Mouse (Mus musculus) right cerebral cortex, postnatal 14 days (tissue): ENCODE measurements around the gene 4930564D02Rik.

Experiments used
- DNase-seq: peaks from one replicate; pipeline ENCODE4 v3.0.0; 2022

Gene 4930564D02Rik

GRCm38 (mm10) chr3:105066544-105066943 is at the start of gene 4930564D02Rik:
Gene 4930564D02Rik (plus strand): TSS chr3:105066844.
- DNase-seq: no peak

- DNase-seq: no peak
Measured at GRCm38 (mm10) chr3:105017314-105017713, 49.3 kb upstream of the 4930564D02Rik start.

DNA sequence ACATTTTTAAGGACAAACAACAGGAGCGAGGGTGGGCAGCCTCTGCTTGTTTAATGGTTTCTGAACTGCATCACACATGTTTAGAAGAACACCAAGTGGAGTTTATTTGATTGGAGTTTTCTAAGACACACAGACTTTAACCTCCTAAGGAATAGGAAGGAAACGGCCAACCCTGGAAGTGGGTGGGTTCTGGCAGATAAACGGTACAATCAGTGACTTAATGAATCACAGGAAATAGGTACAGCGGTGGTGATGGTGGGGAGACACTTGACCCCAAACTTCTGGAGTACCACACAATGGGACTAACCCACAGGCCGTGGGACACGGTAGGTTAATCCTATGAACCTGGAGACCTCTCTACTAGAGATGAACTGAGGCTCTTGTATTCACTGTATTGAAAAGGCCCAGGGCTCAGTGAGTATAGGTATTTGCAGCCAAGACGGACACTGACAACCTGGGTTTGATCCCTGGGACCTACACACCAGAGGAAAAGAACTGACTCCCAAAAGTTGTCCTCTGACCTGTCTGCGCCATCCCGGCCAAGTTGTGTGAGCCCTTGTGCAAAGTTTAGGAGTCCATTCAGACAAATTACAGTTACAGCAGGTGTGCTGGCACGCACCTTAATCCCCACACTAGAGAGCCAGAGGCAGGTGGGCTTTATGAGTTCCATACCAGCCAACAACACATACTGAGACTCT is 48.4 kb upstream of the 4930564D02Rik start:
- DNase-seq: no peak

- DNase-seq: no peak
Measured at GRCm38 (mm10) chr3:105018783-105019105, 47.9 kb upstream of the 4930564D02Rik start.

DNA sequence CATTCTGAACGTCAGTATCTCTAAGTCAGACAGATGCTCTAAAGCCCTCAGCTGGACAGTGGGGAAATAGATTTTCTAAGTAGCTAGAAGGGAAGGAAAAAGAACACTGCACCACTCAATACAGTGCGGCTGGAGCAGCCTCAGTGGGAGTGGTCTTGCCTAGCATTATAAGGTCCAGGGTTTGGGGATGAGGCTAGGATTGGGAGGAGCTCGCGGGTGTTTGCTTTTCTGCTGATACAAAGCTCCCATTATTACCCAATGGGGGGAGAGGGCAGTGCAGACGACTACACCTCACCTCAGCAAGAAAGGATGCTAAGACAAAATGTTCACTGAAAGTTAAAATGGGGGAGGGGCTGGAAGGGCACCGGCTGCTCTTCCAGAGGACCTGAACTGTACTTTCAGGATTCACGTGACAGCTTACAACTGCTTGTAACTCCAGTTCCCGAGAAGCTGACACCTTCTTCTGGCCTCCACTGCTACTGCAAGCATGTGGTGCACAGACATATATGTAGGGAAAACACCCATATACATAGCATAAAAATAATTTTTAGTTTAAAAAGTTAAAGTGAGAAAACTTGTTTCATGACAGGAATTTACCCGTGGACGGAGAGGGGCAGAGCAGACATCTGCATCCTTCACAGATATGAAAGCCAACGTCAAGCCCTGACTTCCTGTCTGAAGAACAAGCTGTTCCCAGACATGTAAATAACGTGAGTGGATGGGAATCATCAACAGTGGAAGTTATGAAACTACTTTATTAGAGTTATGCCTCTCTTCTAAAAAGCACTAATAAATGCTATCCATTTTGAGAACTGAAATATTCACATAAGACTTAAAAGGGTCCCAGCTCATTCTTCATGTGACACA is 46.6 kb upstream of the 4930564D02Rik start:
- DNase-seq: no peak

DNA sequence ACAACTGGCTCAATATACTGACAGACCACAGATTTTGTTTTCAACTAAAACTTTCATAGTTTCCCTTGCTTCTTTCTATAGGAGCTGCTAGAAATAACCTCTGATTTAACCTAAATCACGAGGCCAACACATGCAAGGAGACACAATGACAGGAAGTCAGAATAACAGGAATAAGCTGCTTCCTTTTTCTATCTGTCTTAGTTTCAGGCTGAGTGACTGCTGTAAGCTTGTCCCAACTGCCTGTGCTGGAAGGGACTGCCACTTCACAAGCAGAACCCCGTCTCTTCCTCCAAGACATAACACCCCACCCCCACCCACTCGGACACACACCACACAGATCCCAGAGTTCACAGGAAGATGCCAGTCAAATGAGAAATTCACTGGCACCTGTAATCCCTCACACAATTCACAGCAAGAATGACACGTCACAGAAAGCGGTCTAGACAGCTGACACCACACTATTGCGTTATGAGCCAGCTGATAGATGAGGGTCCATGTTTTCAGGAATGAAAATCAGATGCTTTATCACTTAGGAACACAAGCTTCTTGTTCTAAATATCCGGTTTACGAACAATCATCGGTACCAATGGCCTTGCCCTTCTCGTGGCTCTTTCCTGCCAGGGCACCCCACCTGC is 43.2 kb upstream of the 4930564D02Rik start:
- no peak for DNase-seq

GRCm38 (mm10) chr3:105036281-105036847 is 30.3 kb upstream of the 4930564D02Rik start:
- no peak for DNase-seq

- DNase-seq: no peak
Measured at GRCm38 (mm10) chr3:105037240-105037770, 29.3 kb upstream of the 4930564D02Rik start.

DNA sequence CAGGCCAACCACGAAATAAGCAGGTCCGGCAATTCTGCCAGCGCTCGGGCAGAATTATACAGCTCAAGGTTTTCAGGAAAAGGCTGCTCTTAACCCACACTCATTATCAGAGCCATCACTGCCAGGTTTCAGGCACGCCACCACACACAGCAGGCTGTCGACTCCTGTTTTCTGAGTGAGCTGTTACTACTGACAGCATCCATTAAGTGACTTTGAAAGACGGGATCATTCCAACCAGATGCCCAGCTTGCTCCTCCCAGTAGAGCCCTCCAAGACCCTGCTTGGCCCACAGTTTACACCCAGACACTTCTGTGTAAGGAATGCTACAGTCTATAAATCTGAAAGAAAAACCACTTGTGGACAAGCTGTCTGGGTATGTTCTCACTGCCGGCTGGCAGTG is 26.6 kb upstream of the 4930564D02Rik start:
- DNase-seq: no peak

GRCm38 (mm10) chr3:105040983-105041625 is 25.5 kb upstream of the 4930564D02Rik start:
- no peak for DNase-seq

- no peak for DNase-seq
Measured at GRCm38 (mm10) chr3:105043746-105044145, 22.9 kb upstream of the 4930564D02Rik start.

- no peak for DNase-seq
Measured at GRCm38 (mm10) chr3:105046870-105047269, 19.8 kb upstream of the 4930564D02Rik start.

GRCm38 (mm10) chr3:105047616-105048015 is 19.0 kb upstream of the 4930564D02Rik start:
- DNase-seq: no peak

- DNase-seq: no peak
Measured at GRCm38 (mm10) chr3:105049848-105050247, 16.8 kb upstream of the 4930564D02Rik start.

DNA sequence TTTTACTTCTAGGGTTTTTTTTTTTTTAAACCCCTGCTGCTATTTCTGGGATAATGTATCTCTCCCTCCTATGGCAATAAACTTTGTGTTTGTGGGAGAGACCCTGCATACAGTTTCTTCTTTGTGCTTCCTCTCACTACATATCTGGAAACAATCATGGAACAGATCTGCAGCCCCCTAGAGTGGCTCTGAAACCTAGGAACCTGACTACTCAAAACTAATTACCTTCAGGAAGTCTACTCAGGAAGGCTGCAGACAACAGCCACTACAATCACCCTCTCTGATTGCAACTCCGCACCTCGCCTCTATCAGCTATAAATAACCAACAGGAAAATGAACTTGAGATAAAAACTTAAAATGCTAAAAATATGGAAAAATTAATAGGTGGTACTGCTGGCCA is 15.5 kb upstream of the 4930564D02Rik start:
- no peak for DNase-seq

DNA sequence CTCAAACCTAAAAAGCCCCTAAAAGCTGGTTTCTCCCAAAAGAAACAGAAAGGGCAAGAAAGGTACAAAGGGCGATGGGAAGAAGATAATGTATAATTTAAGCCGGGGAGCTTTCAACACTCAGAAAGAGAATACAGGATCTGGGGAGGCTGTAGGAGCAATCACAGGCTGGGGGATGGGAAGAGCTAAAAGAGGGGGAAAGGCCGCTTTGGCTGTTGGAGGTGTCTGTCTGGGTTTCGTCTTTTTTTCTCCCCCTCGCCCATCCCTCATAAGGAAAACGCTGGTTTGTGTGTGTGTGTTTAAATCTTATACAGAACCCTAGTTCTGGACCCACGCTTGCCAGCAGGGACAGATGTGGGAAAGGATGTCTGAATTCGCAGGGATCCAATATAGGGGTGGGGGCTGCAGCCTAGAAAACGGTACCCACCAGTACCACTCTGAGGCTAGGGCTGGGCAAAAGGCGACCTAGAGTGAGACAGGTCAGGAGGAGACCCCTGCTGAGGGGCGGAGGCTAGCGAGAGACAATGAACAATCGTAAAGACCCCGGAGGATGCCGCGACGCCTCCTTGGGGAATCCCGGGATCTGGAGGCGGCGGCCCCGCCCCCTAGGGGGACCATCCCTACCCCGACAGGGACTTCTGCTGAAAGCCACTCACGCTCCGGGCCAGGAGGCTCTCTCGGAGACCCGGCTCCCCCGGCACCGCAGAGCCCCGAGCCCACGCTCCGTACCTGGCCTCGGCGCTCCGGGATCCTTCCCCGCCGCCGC is 14.3 kb upstream of the 4930564D02Rik start:
- DNase-seq: no peak

DNA sequence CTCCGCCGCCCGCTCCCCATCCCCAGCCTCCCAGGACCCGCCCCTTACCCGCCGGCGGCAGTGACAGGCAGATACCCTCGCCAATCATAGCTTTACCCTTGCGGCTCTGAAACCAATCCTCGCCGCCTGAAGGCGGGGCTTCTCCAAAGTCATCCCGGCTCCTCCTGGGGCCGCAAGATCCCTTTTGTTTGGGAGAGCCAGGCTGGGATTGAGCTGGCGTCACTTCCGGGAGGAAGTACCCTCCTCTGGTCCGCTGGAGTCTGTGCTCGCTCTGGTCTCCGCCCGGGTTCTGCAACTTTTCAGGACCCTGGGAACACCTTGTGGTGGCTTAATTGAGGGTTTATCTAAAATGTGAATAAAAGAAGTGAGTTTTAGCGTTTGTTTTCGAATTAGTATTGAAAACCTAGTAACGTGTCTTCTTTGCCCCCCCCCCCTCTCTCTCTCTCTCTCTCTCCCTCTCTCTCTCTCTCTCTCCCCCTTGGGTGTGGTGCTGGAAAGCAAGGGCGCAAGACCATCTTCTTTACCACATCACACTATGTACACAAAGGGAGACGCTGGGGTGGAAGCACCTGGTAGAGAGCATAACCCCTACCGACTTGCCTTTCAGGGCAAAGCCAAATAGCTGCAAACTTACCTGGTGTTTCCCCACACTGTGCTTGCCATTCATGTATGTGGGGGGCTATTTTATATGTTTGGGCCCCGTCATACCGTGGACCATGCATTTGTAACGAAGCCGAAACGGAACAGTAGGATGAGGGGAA is 13.5 kb upstream of the 4930564D02Rik start, which contains the start of gene Cttnbp2nl:
TSS of gene Cttnbp2nl (minus strand) at position 210 of the 761 bp plus-strand sequence.
- DNase-seq: peak; percentile 98

- DNase-seq: no peak
Measured at GRCm38 (mm10) chr3:105053698-105054001, 13.0 kb upstream of the 4930564D02Rik start.

- DNase-seq: no peak
Measured at GRCm38 (mm10) chr3:105054952-105055351, 11.7 kb upstream of the 4930564D02Rik start.

DNA sequence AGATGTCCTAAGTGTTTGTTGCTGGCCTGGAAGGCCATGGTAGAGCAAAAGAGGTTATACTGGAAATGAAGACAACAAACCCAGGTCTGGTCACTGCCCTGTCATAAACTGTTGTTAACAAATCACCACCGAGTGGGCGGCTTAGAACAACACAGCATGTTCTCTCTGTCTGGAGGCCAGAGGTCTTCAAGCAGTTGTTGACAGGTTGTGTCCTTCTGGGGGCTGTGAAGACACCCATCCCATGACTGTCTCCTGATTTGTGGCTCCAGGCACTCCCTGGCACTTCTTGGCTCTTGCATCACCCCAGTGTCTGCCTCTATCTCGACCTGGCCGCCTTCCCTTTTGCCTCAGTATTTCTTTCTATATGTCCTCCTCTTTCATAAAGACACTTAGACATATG is 11.0 kb upstream of the 4930564D02Rik start:
- DNase-seq: no peak
